Mouse (Mus musculus): ENCODE data around the gene Gm9887.

DNA sequence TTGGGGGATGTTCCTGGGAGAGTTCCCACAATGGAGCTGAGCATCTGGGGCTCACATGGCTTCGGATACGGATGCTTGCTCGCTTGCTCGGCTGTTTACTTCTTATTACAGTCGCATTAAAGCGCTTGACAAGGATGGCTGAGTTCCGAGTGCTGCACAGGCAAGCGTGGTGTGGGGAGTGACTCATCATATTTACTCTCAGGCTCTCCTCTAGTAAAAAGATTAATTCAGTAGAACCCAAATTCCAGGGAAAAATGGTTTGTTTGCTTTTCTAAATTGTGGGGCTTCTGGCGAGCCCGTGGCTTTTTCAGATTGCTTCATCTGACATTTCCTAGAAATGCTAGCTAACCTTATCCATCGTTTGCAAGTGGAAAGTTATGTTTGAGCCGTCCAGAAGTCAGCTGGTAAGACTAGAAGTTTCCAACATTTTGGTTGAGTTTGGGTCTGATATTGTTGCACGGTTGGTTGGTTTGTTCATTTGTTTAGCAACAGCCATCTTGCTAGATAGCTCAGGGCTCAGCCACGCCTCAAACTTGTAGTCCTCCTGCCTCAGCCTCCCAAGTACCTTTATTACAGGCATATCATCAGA lies 46.9 kb upstream of the Gm9887 start:
- TF ChIP-seq CTCF (conservative IDR thresholded peaks at IDR 0.05; ENCODE audit: low read length) (no peak), POU5F1 (IDR thresholded peaks at IDR 0.05; ENCODE audit: borderline replicate concordance, low read length) (no peak)

Data from E14TG2a.4 (cell line).